In the genomic region with DNA sequence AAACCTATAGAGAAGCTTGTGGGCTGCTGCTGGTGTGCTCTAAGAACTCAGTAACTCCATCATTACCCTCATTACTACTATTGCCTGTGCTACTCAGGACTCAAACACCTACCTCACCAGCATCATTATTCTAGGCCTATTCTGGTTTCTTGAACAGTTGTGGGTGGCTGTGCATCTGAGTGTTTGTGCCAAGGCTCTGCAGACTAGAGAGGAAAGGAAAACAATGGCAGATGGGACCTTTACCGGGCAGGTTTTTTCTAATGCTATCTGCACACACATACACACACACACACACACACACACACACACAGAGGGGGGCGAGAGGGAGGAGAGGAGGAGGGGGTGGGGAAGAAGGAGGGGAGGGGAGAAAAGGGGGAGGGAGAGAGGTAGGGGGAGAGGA, we compare ENCODE assay signal across 17 mouse cellular contexts.
DNase-seq lines count a peak whose midpoint lies in the region; TF ChIP-seq lines count a peak whose summit lies in the region.
"Had no signal": no experiment of that assay in that cellular context is flagged by ENCODE, and none has a peak within 500 bp of the region (broad histone marks: within the 10 kb centered on the region; RNA-seq: fewer than 3 reads in every experiment).

No protein-coding gene starts in this region.

- peak; percentile 49 for DNase-seq in cerebellum, adult 9-10 months
- no peak for DNase-seq in cerebellum, adult 11 months
- peak; percentile 5 to 28 for DNase-seq in frontal cortex, adult 2 months (ENCODE audit: extremely low spot score in 1 of 2, low spot score in 1 of 2)
- DNase-seq in frontal cortex, postnatal 14 days (ENCODE audit: low spot score in 2 of 2) = no peak
- DNase-seq in left cerebral cortex, adult 9 months (ENCODE audit: low spot score in 2 of 2) = peak; percentile 25 to 39
- no peak for DNase-seq in left cerebral cortex, postnatal 36 days (ENCODE audit: low spot score in 2 of 2)
- peak; percentile 49 for DNase-seq in brain, embryonic 14.5 days (ENCODE audit: low read depth)
- no peak for DNase-seq in urinary bladder, adult 18-20 months (ENCODE audit: low spot score in 2 of 2)
- DNase-seq: adrenal gland, postnatal 10 days; gastrocnemius, postnatal 14 days; heart, postnatal 14 days; kidney, adult 11 months; kidney, postnatal 14 days; liver, embryonic 13.5 days; lung, adult 18-20 months; lung, postnatal 4 days; thymus, postnatal 4 days had no signal

- intact Hi-C loops in left cerebral cortex, postnatal 36 days (cut with DNase I) = no loop called here

- TF ChIP-seq POLR2A in brain, embryonic 14.5 days (IDR thresholded peaks at IDR 0.05; ENCODE audit: borderline replicate concordance, extremely low read depth, insufficient read depth, insufficient read length, poor library complexity, severe bottlenecking) = no peak

- TF ChIP-seq CTCF in brain, embryonic 14.5 days (IDR thresholded peaks at IDR 0.05; ENCODE audit: borderline replicate concordance, extremely low read depth, insufficient read depth, insufficient read length) = no peak

Comparison
In these comparisons a context has a peak if more than half of its experiments do, and no peak if none do; other contexts are left out.
1. DNase-seq: peak in cerebellum, adult 9-10 months (single experiment), frontal cortex, adult 2 months (2 of 2), left cerebral cortex, adult 9 months (2 of 2) and brain, embryonic 14.5 days (single experiment); none in cerebellum, adult 11 months (single experiment), frontal cortex, postnatal 14 days (0 of 2), left cerebral cortex, postnatal 36 days (0 of 2) and urinary bladder, adult 18-20 months (0 of 2).